In the genomic region with DNA sequence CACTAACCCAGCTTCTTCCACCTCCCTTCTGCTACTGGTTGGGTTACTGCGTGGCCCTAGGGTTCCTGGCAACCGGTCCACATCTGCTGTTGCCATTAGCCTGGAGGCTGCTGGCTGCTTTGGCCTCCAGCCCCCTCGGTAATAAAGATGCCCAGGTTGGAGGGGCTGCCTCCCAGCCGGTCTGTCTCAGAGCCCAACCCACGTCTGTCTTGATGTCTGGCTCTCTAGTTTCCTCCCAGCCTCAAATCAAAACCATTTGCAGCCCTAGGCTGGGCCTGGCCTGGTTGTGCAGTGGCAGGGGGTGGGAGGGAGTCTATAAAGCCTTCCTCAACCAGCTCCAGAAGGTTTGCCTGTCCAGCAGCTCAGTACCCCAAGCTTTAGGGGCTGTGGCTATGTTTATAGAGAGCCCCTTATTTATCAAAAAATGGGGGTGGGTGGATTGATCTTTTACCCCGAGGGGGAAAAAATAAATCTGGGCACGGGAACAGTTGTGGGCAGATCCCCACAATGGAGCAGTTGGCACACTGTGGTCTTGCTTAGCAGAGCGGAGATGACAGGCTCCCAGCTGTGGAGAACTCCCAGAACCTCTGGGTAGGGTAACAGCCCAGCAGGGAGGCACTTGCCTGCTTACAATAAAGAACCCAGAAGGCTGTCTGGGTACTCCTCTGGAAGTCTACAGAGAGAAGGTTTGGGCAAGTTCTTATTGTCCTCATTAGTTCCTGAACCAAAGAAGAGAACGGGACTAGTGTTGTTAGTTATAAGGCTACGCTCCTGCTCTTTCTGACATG, we compare ENCODE assay signal across 12 mouse cellular contexts. TPM values are rescaled to one million over a fixed set of nuclear protein-coding genes. Genes with fewer than 3 reads are reported as not detected.
A peak's percentile ranks its signal among the peaks of the same experiment; 100 is the strongest.
DNase-seq lines count a peak whose midpoint lies in the region; ATAC-seq and TF ChIP-seq lines count a peak whose summit lies in the region.
"Had no signal": no experiment of that assay in that cellular context is flagged by ENCODE, and none has a peak within 500 bp of the region (broad histone marks: within the 10 kb centered on the region; RNA-seq: fewer than 3 reads in every experiment).

No protein-coding gene starts in this region.

- WGBS in cerebellum, adult 2 months = 55% methylated on average over 10 of the region's 10 CpGs
- WGBS in hindbrain, embryonic 12.5 days = 54% methylated on average over 10 of the region's 10 CpGs
- WGBS in hindbrain, embryonic 13.5 days = 63% methylated on average over 10 of the region's 10 CpGs
- WGBS in hindbrain, embryonic 15.5 days = 53% methylated on average over 10 of the region's 10 CpGs
- WGBS in liver, embryonic 11.5 days = 66% methylated on average over 10 of the region's 10 CpGs

- DNase-seq in cerebellum, postnatal 14 days = peak; percentile 45 to 46
- no peak for DNase-seq in cerebellum, adult 2 months
- DNase-seq in brain, adult 2 months (ENCODE audit: low read depth, low spot score) = peak; percentile 52
- DNase-seq in liver, embryonic 11.5 days (ENCODE audit: low spot score) = no peak
- DNase-seq: right cerebral cortex, postnatal 14 days had no signal

- ATAC-seq in hindbrain, embryonic 12.5 days (ENCODE audit: low FRiP score) = no peak
- ATAC-seq in hindbrain, embryonic 13.5 days (ENCODE audit: low FRiP score) = no peak; the same call in 1 of the 2 replicates
- ATAC-seq in hindbrain, embryonic 15.5 days (ENCODE audit: low FRiP score, low read depth) = peak; percentile 43; the same call in 1 of the 2 replicates
- ATAC-seq in liver, embryonic 11.5 days (replicated peaks; ENCODE audit: low FRiP score) = no peak
- no peak for ATAC-seq in cerebellum, adult (ENCODE audit: insufficient number of reproducible peaks, low FRiP score, low TSS enrichment)
- ATAC-seq: activated CD4-positive, CD25-positive, alpha-beta regulatory T cell, adult 4 months; intestine, embryonic 16.5 days had no signal

- 0 out of 2 replicates have a peak, but pooled peaks cover 2% of the 10 kb centered on the region for H3K9me3 ChIP-seq in hindbrain, embryonic 12.5 days (replicated peaks)
- 0 out of 2 replicates have a peak, but pooled peaks cover 3% of the 10 kb centered on the region for H3K9me3 ChIP-seq in hindbrain, embryonic 13.5 days
- H3K9me3 ChIP-seq in hindbrain, embryonic 15.5 days = no peaks in the 10 kb centered on the region
- H3K9me3 ChIP-seq in liver, embryonic 11.5 days (ENCODE audit: control insufficient read depth, low read length) = no peaks in the 10 kb centered on the region

- peaks cover 16% of the 10 kb centered on the region; the same call in 1 of the 2 replicates for H3K36me3 ChIP-seq in hindbrain, embryonic 12.5 days
- H3K36me3 ChIP-seq in hindbrain, embryonic 13.5 days = peaks cover 6% of the 10 kb centered on the region; the same call in 1 of the 2 replicates
- H3K36me3 ChIP-seq in hindbrain, embryonic 15.5 days = no peaks in the 10 kb centered on the region
- peaks cover 5% of the 10 kb centered on the region; the same call in 1 of the 2 replicates for H3K36me3 ChIP-seq in liver, embryonic 11.5 days (ENCODE audit: control insufficient read depth, insufficient read depth, low read length)

- TF ChIP-seq POLR2A in cerebellum, adult 2 months (IDR thresholded peaks at IDR 0.05; ENCODE audit: borderline replicate concordance, insufficient read depth, low read length) = no peak

- H3K4me1 ChIP-seq in cerebellum, adult 2 months (ENCODE audit: control insufficient read depth, insufficient read depth, low read length) = peaks cover 7% of the 10 kb centered on the region
- H3K4me1 ChIP-seq in hindbrain, embryonic 12.5 days = peaks cover 36% of the 10 kb centered on the region
- H3K4me1 ChIP-seq in hindbrain, embryonic 13.5 days (replicated peaks) = peaks cover 39% of the 10 kb centered on the region
- peaks cover 14% of the 10 kb centered on the region for H3K4me1 ChIP-seq in hindbrain, embryonic 15.5 days (replicated peaks)
- peaks cover 5% of the 10 kb centered on the region for H3K4me1 ChIP-seq in liver, embryonic 11.5 days (replicated peaks; ENCODE audit: control insufficient read depth, insufficient read depth, low read length)

- H3K9ac ChIP-seq in hindbrain, embryonic 12.5 days = no peak overlapping the region
- H3K9ac ChIP-seq in hindbrain, embryonic 13.5 days = no peak overlapping the region
- no peak overlapping the region for H3K9ac ChIP-seq in hindbrain, embryonic 15.5 days
- H3K9ac ChIP-seq in liver, embryonic 11.5 days (ENCODE audit: low read depth, low read length) = no peak overlapping the region

- no peak overlapping the region for H3K4me2 ChIP-seq in hindbrain, embryonic 12.5 days (replicated peaks)
- no peak overlapping the region for H3K4me2 ChIP-seq in hindbrain, embryonic 13.5 days
- no peak overlapping the region for H3K4me2 ChIP-seq in hindbrain, embryonic 15.5 days
- no peak overlapping the region for H3K4me2 ChIP-seq in liver, embryonic 11.5 days

- no peak overlapping the region for H3K27ac ChIP-seq in cerebellum, adult 2 months (ENCODE audit: insufficient read depth, low read length)
- peak overlapping the region; percentile 12 for H3K27ac ChIP-seq in hindbrain, embryonic 12.5 days
- no peak overlapping the region; the same call in 1 of the 2 replicates for H3K27ac ChIP-seq in hindbrain, embryonic 13.5 days
- no peak overlapping the region for H3K27ac ChIP-seq in hindbrain, embryonic 15.5 days (replicated peaks)
- no peak overlapping the region for H3K27ac ChIP-seq in liver, embryonic 11.5 days (ENCODE audit: low read depth, low read length)

- H3K4me3 ChIP-seq in cerebellum, adult 2 months (replicated peaks; ENCODE audit: insufficient read depth, low read depth, low read length) = no peak overlapping the region
- H3K4me3 ChIP-seq in hindbrain, embryonic 12.5 days = no peak overlapping the region
- H3K4me3 ChIP-seq in hindbrain, embryonic 13.5 days = no peak overlapping the region
- no peak overlapping the region for H3K4me3 ChIP-seq in hindbrain, embryonic 15.5 days
- no peak overlapping the region for H3K4me3 ChIP-seq in liver, embryonic 11.5 days (ENCODE audit: low read depth, low read length)
- H3K4me3 ChIP-seq: myocyte had no signal

- no peak for TF ChIP-seq CTCF in cerebellum, adult 2 months (IDR thresholded peaks at IDR 0.05; ENCODE audit: borderline replicate concordance, insufficient read depth, low read depth, low read length)

- H3K27me3 ChIP-seq in cerebellum, adult 2 months (ENCODE audit: control insufficient read depth, insufficient read depth, low read length) = no peaks in the 10 kb centered on the region
- H3K27me3 ChIP-seq in hindbrain, embryonic 12.5 days = no peaks in the 10 kb centered on the region
- no peaks in the 10 kb centered on the region for H3K27me3 ChIP-seq in hindbrain, embryonic 13.5 days
- no peaks in the 10 kb centered on the region for H3K27me3 ChIP-seq in hindbrain, embryonic 15.5 days
- H3K27me3 ChIP-seq in liver, embryonic 11.5 days (replicated peaks; ENCODE audit: control insufficient read depth, insufficient read depth, low read length) = no peaks in the 10 kb centered on the region

RNA-seq across cellular contexts. Expression of a gene that starts 6.7 kb away (rescaled TPM):
- 40.7 and 44.3 TPM in 2 replicates for polyA plus RNA-seq in cerebellum, adult 2 months (2012; rRNA removed)
- 44.5 and 54.3 TPM in 2 replicates for polyA plus RNA-seq in hindbrain, embryonic 12.5 days (2016; fragmentation: Nextera tagmentation; extraction: Ambion mirVana)
- polyA plus RNA-seq in hindbrain, embryonic 13.5 days (2015; fragmentation: Nextera tagmentation; extraction: Ambion mirVana) = 20.3 and 23.3 TPM in 2 replicates
- 17.8 and 20.0 TPM in 2 replicates for polyA plus RNA-seq in hindbrain, embryonic 15.5 days (2015; fragmentation: Nextera tagmentation; extraction: Ambion mirVana)
- polyA plus RNA-seq in liver, embryonic 11.5 days (2014; fragmentation: Nextera tagmentation; extraction: Ambion mirVana) = 13.9 and 14.7 TPM in 2 replicates

Comparison
In these comparisons a context has a peak if more than half of its experiments do, and no peak if none do; other contexts are left out.
1. DNase-seq: peak in cerebellum, postnatal 14 days (2 of 2) and brain, adult 2 months (single experiment); none in cerebellum, adult 2 months (0 of 2) and liver, embryonic 11.5 days (single experiment).